In the genomic region with DNA sequence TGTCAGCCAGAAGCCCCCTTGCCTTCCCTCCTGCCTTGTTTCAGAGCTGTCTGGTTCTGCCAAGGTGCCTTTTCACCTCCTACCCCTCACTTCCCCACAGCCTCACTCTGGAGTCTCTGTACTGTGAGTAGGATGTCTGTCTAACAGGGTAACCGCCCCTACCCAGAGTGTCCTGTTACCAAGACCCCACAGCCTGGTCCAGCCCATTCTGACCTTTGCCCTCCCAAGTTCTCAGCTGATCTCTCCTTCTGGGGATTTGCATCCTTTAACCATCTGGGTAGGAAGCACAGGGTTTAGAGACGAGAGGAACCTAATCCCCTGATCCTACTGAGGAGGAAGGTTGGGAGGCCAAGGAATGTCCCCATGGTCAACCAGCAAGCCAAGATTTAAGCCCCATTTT, we compare ENCODE assay signal across 22 mouse cellular contexts. TPM values are rescaled to one million over a fixed set of nuclear protein-coding genes. Genes with fewer than 3 reads are reported as not detected.
DNase-seq lines count a peak whose midpoint lies in the region; ATAC-seq and TF ChIP-seq lines count a peak whose summit lies in the region.
"Had no signal": no experiment of that assay in that cellular context is flagged by ENCODE, and none has a peak within 500 bp of the region (broad histone marks: within the 10 kb centered on the region; RNA-seq: fewer than 3 reads in every experiment).

No protein-coding gene starts in this region.

- WGBS in forebrain, embryonic 10.5 days = 34% methylated on average over 2 of the region's 2 CpGs
- WGBS in forebrain, embryonic 12.5 days = 56% methylated on average over 2 of the region's 2 CpGs
- WGBS in heart, embryonic 16.5 days = 94% methylated on average over 2 of the region's 2 CpGs
- WGBS in midbrain, embryonic 10.5 days = 22% methylated on average over 2 of the region's 2 CpGs
- 46% methylated on average over 2 of the region's 2 CpGs for WGBS in midbrain, postnatal 0 days

- H3K4me3 ChIP-seq in forebrain, embryonic 10.5 days = no peak overlapping the region
- no peak overlapping the region for H3K4me3 ChIP-seq in forebrain, embryonic 12.5 days (replicated peaks)
- no peak overlapping the region for H3K4me3 ChIP-seq in heart, embryonic 16.5 days (ENCODE audit: low read length)
- H3K4me3 ChIP-seq in midbrain, embryonic 10.5 days = no peak overlapping the region
- no peak overlapping the region for H3K4me3 ChIP-seq in midbrain, postnatal 0 days (ENCODE audit: low read depth, low read length)
- H3K4me3 ChIP-seq: midbrain, embryonic 13.5 days had no signal

- DNase-seq in forebrain, embryonic 10.5 days (ENCODE audit: extremely low spot score, low spot score) = no peak
- no peak for DNase-seq in heart, adult 8-10 months (ENCODE audit: low spot score)
- peak; percentile 27 for DNase-seq in midbrain, embryonic 10.5 days (ENCODE audit: low spot score)
- no peak for DNase-seq in midbrain, postnatal 0 days (ENCODE audit: low spot score)
- DNase-seq in layer of hippocampus, postnatal 10 days (ENCODE audit: low spot score in 2 of 2) = no peak
- DNase-seq: adrenal gland, postnatal 36 days; cerebellum, adult 9-10 months; forebrain, postnatal 0 days; gastrocnemius, postnatal 25 days; kidney, adult 9 months; kidney, postnatal 36 days; right cerebral cortex, postnatal 25 days; spleen, adult 18-20 months had no signal

- TF ChIP-seq CTCF in midbrain, postnatal 0 days (IDR thresholded peaks at IDR 0.05) = no peak

- no peaks in the 10 kb centered on the region for H3K9me3 ChIP-seq in forebrain, embryonic 10.5 days
- no peaks in the 10 kb centered on the region for H3K9me3 ChIP-seq in forebrain, embryonic 12.5 days
- no peaks in the 10 kb centered on the region for H3K9me3 ChIP-seq in heart, embryonic 16.5 days (replicated peaks; ENCODE audit: control insufficient read depth, low read length)
- H3K9me3 ChIP-seq in midbrain, embryonic 10.5 days (replicated peaks) = no peaks in the 10 kb centered on the region
- no peaks in the 10 kb centered on the region for H3K9me3 ChIP-seq in midbrain, postnatal 0 days (ENCODE audit: low read length)
- H3K9me3 ChIP-seq: midbrain, embryonic 13.5 days had no signal

- H3K9ac ChIP-seq in forebrain, embryonic 12.5 days = no peak overlapping the region
- no peak overlapping the region for H3K9ac ChIP-seq in heart, embryonic 16.5 days (ENCODE audit: low read length)
- H3K9ac ChIP-seq in midbrain, postnatal 0 days (replicated peaks; ENCODE audit: low read length, poor library complexity, severe bottlenecking) = no peak overlapping the region
- H3K9ac ChIP-seq: forebrain, postnatal 0 days; liver, embryonic 14.5 days; lung, embryonic 14.5 days; midbrain, embryonic 13.5 days had no signal

- no peak for ATAC-seq in forebrain, embryonic 12.5 days (ENCODE audit: low FRiP score)
- ATAC-seq in heart, embryonic 16.5 days (replicated peaks; ENCODE audit: extremely low read depth, insufficient read depth, low FRiP score) = no peak
- no peak for ATAC-seq in midbrain, postnatal 0 days (ENCODE audit: low FRiP score)
- ATAC-seq: CD4-positive, CD25-positive, alpha-beta regulatory T cell, adult 4 months; forebrain, postnatal 0 days; hindbrain, postnatal 0 days; intestine, embryonic 16.5 days; midbrain, embryonic 13.5 days had no signal

- H3K4me2 ChIP-seq in forebrain, embryonic 12.5 days = no peak overlapping the region
- no peak overlapping the region for H3K4me2 ChIP-seq in heart, embryonic 16.5 days (ENCODE audit: low read depth, low read length)
- no peak overlapping the region for H3K4me2 ChIP-seq in midbrain, postnatal 0 days (ENCODE audit: low read depth, low read length, poor library complexity, severe bottlenecking)
- H3K4me2 ChIP-seq: heart, embryonic 11.5 days; lung, embryonic 14.5 days; midbrain, embryonic 13.5 days had no signal

- 0 out of 2 replicates have a peak overlapping the region, but pooled peaks have one; percentile 4 for H3K27ac ChIP-seq in forebrain, embryonic 10.5 days
- no peak overlapping the region for H3K27ac ChIP-seq in forebrain, embryonic 12.5 days
- 0 out of 2 replicates have a peak overlapping the region, but pooled peaks have one; percentile 71 for H3K27ac ChIP-seq in heart, embryonic 16.5 days (ENCODE audit: low read length)
- H3K27ac ChIP-seq in midbrain, embryonic 10.5 days (replicated peaks) = no peak overlapping the region
- no peak overlapping the region for H3K27ac ChIP-seq in midbrain, postnatal 0 days (ENCODE audit: low read depth, low read length)
- H3K27ac ChIP-seq: hindbrain, postnatal 0 days; liver, embryonic 14.5 days; midbrain, embryonic 13.5 days had no signal

- no peaks in the 10 kb centered on the region; the same call in 1 of the 2 replicates for H3K36me3 ChIP-seq in forebrain, embryonic 10.5 days (replicated peaks)
- H3K36me3 ChIP-seq in forebrain, embryonic 12.5 days (replicated peaks) = no peaks in the 10 kb centered on the region
- H3K36me3 ChIP-seq in heart, embryonic 16.5 days (ENCODE audit: control insufficient read depth, insufficient read depth) = no peaks in the 10 kb centered on the region
- H3K36me3 ChIP-seq in midbrain, embryonic 10.5 days = 0 out of 2 replicates have a peak, but pooled peaks cover 3% of the 10 kb centered on the region
- no peaks in the 10 kb centered on the region for H3K36me3 ChIP-seq in midbrain, postnatal 0 days (ENCODE audit: insufficient read depth, low read length)
- H3K36me3 ChIP-seq: midbrain, embryonic 13.5 days had no signal

- H3K4me1 ChIP-seq in forebrain, embryonic 10.5 days = peaks cover 20% of the 10 kb centered on the region
- H3K4me1 ChIP-seq in forebrain, embryonic 12.5 days = no peaks in the 10 kb centered on the region
- peaks cover 30% of the 10 kb centered on the region for H3K4me1 ChIP-seq in heart, embryonic 16.5 days (ENCODE audit: control insufficient read depth, insufficient read depth, low read length)
- H3K4me1 ChIP-seq in midbrain, embryonic 10.5 days = peaks cover 21% of the 10 kb centered on the region
- no peaks in the 10 kb centered on the region for H3K4me1 ChIP-seq in midbrain, postnatal 0 days (ENCODE audit: insufficient read depth, low read length)
- H3K4me1 ChIP-seq: midbrain, embryonic 13.5 days had no signal

- H3K27me3 ChIP-seq in forebrain, embryonic 10.5 days (ENCODE audit: poor library complexity, severe bottlenecking) = no peaks in the 10 kb centered on the region
- H3K27me3 ChIP-seq in forebrain, embryonic 12.5 days = no peaks in the 10 kb centered on the region
- H3K27me3 ChIP-seq in heart, embryonic 16.5 days (ENCODE audit: control insufficient read depth, insufficient read depth, low read length) = no peaks in the 10 kb centered on the region
- no peaks in the 10 kb centered on the region for H3K27me3 ChIP-seq in midbrain, embryonic 10.5 days (ENCODE audit: low read depth, poor library complexity, severe bottlenecking)
- H3K27me3 ChIP-seq in midbrain, postnatal 0 days (ENCODE audit: insufficient read depth, low read length) = no peaks in the 10 kb centered on the region
- H3K27me3 ChIP-seq: midbrain, embryonic 13.5 days had no signal

RNA-seq across cellular contexts. Expression of a gene that starts 24.5 kb away (rescaled TPM):
- 7.2 and 7.3 TPM in 2 replicates for polyA plus RNA-seq in forebrain, embryonic 10.5 days (2016; fragmentation: Nextera tagmentation; extraction: Ambion mirVana)
- 9.0 and 9.6 TPM in 2 replicates for polyA plus RNA-seq in forebrain, embryonic 12.5 days (2016; fragmentation: Nextera tagmentation; extraction: Ambion mirVana)
- 8.1 and 9.3 TPM in 2 replicates for polyA plus RNA-seq in heart, embryonic 16.5 days (2015; fragmentation: Nextera tagmentation; extraction: Ambion mirVana)
- total RNA-seq in heart, adult 8-10 months (2022) = 10 to 100 TPM in 1 of 4 experiments, 1 to 10 TPM in 3; 7.5 to 10.2 (median 7.8) TPM
- 6.2 and 6.6 TPM in 2 replicates for polyA plus RNA-seq in midbrain, embryonic 10.5 days (2016; fragmentation: Nextera tagmentation; extraction: Ambion mirVana)
- 9.5 and 11.9 TPM in 2 replicates for total RNA-seq in midbrain, postnatal 0 days (2014; rRNA removed)
- polyA plus RNA-seq in midbrain, postnatal 0 days (2015; fragmentation: Nextera tagmentation; extraction: Ambion mirVana) = 5.2 and 7.1 TPM in 2 replicates
- 10 to 100 TPM; 17.0 to 19.0 TPM for total RNA-seq in layer of hippocampus, postnatal 10 days (2021)

Comparison
In these comparisons a context has a peak if more than half of its experiments do, and no peak if none do; other contexts are left out.
1. H3K27ac ChIP-seq: peak in forebrain, embryonic 10.5 days (single experiment) and heart, embryonic 16.5 days (single experiment); none in forebrain, embryonic 12.5 days (single experiment), midbrain, embryonic 10.5 days (single experiment) and midbrain, postnatal 0 days (single experiment).